Mouse (Mus musculus): ENCODE results near the gene Slc37a1. TPM values are rescaled to one million over a fixed set of nuclear protein-coding genes. Genes with fewer than 3 reads are reported as not detected.

Slc37a1 gene
- polyA plus RNA-seq, 1 experiment from 2014 or later, result 4.3 TPM

GRCm38 (mm10) chr17:31259825-31260224 lies 26.8 kb upstream of the Slc37a1 start:
- Histone ChIP-seq H3K9me3 (ENCODE audit: low read length) (no peaks in the 10 kb centered on the region), H3K27ac (ENCODE audit: low read depth) (no peak overlapping the region), H3K4me3 (ENCODE audit: low read depth, low read length) (no peak overlapping the region), H3K36me3 (replicated peaks; ENCODE audit: insufficient read depth, low read length) (no peaks in the 10 kb centered on the region), H3K4me2 (ENCODE audit: low read depth, low read length) (no peak overlapping the region), H3K4me1 (ENCODE audit: insufficient read depth) (peaks cover 11% of the 10 kb centered on the region; the same call in 1 of the 2 replicates), H3K9ac (replicated peaks) (no peak overlapping the region), H3K27me3 (ENCODE audit: insufficient read depth, low read length) (no peaks in the 10 kb centered on the region)
- TF ChIP-seq CTCF (IDR thresholded peaks at IDR 0.05; ENCODE audit: low read depth) (peak; percentile 48), EP300 (IDR thresholded peaks at IDR 0.05; ENCODE audit: low read depth) (no peak)
- 60% methylated on average over 4 of the region's 4 CpGs for WGBS (ENCODE audit: insufficient replicate concordance)
- DNase-seq, result no peak
- ATAC-seq, result no peak

GRCm38 (mm10) chr17:31260430-31260829 lies 26.2 kb upstream of the Slc37a1 start:
- H3K9me3 ChIP-seq (ENCODE audit: low read length), result no peaks in the 10 kb centered on the region
- H3K4me3 ChIP-seq (ENCODE audit: low read depth, low read length), result no peak overlapping the region
- no peak overlapping the region for H3K27ac ChIP-seq (ENCODE audit: low read depth)
- no peaks in the 10 kb centered on the region for H3K27me3 ChIP-seq (ENCODE audit: insufficient read depth, low read length)
- H3K36me3 ChIP-seq (replicated peaks; ENCODE audit: insufficient read depth, low read length), result no peaks in the 10 kb centered on the region
- ATAC-seq (no peak), DNase-seq (peak; percentile 43)
- TF ChIP-seq EP300 (IDR thresholded peaks at IDR 0.05; ENCODE audit: low read depth) (no peak), CTCF (IDR thresholded peaks at IDR 0.05; ENCODE audit: low read depth) (no peak)
- 69% methylated on average over 7 of the region's 7 CpGs for WGBS (ENCODE audit: insufficient replicate concordance)
- H3K9ac ChIP-seq (replicated peaks), result no peak overlapping the region
- no peak overlapping the region for H3K4me2 ChIP-seq (ENCODE audit: low read depth, low read length)
- H3K4me1 ChIP-seq (ENCODE audit: insufficient read depth), result peaks cover 11% of the 10 kb centered on the region; the same call in 1 of the 2 replicates

DNA sequence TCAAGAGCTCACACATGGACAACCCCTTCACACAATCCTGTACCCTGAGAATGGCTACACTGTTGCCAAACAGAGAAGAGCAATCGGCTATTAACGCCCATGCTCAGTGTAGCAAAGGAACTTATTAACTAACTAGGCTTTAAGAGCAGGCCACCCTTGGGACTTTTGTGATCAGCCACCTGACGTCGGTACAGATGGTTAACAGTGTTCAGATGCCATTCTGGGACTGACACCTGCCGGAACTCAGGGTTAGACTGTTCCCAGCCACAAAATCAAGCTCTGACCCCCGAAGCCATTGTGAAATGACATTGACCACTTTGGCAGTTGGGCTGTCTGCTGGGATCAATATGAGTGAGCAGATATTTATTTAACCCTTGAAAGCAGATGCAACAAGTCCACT lies 25.2 kb upstream of the Slc37a1 start:
- Histone ChIP-seq H3K4me1 (ENCODE audit: insufficient read depth) (peaks cover 17% of the 10 kb centered on the region), H3K4me3 (ENCODE audit: low read depth, low read length) (no peak overlapping the region), H3K27me3 (ENCODE audit: insufficient read depth, low read length) (no peaks in the 10 kb centered on the region), H3K27ac (ENCODE audit: low read depth) (peak overlapping the region; percentile 60), H3K4me2 (ENCODE audit: low read depth, low read length) (no peak overlapping the region), H3K9me3 (ENCODE audit: low read length) (no peaks in the 10 kb centered on the region), H3K9ac (replicated peaks) (no peak overlapping the region), H3K36me3 (replicated peaks; ENCODE audit: insufficient read depth, low read length) (no peaks in the 10 kb centered on the region)
- peak; percentile 46; the same call in 1 of the 2 replicates for TF ChIP-seq EP300 (IDR thresholded peaks at IDR 0.05; ENCODE audit: low read depth)
- no peak for TF ChIP-seq CTCF (IDR thresholded peaks at IDR 0.05; ENCODE audit: low read depth)
- peak; percentile 60 for DNase-seq
- WGBS (ENCODE audit: insufficient replicate concordance), result 49% methylated on average over 6 of the region's 6 CpGs
- ATAC-seq, result peak; percentile 87

DNA sequence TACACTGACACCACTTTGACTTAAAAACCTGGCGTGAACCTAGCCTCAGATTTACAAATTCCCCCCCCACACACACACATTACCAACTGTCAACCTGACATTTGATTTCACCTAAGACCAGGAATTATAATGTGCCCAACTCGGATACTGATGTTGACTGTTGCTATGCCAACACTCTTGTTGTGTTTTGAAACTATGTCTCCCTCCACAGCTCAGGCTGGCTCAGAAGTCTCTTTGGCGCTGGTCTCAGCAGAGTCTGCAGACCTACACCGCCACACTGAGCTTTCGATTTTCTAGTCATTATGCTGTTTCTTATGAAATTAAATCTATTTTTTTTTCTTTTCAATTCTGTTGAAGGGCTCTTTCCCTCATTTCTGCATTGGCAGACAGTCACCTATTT lies 23.9 kb upstream of the Slc37a1 start:
- Histone ChIP-seq H3K27ac (ENCODE audit: low read depth) (no peak overlapping the region), H3K9ac (replicated peaks) (no peak overlapping the region), H3K9me3 (ENCODE audit: low read length) (no peaks in the 10 kb centered on the region), H3K27me3 (ENCODE audit: insufficient read depth, low read length) (no peaks in the 10 kb centered on the region), H3K36me3 (replicated peaks; ENCODE audit: insufficient read depth, low read length) (no peaks in the 10 kb centered on the region), H3K4me1 (ENCODE audit: insufficient read depth) (peaks cover 20% of the 10 kb centered on the region), H3K4me3 (ENCODE audit: low read depth, low read length) (no peak overlapping the region), H3K4me2 (ENCODE audit: low read depth, low read length) (no peak overlapping the region)
- 60% methylated on average over 5 of the region's 5 CpGs for WGBS (ENCODE audit: insufficient replicate concordance)
- no peak for ATAC-seq
- no peak for DNase-seq
- TF ChIP-seq CTCF (IDR thresholded peaks at IDR 0.05; ENCODE audit: low read depth) (no peak), EP300 (IDR thresholded peaks at IDR 0.05; ENCODE audit: low read depth) (no peak)

DNA sequence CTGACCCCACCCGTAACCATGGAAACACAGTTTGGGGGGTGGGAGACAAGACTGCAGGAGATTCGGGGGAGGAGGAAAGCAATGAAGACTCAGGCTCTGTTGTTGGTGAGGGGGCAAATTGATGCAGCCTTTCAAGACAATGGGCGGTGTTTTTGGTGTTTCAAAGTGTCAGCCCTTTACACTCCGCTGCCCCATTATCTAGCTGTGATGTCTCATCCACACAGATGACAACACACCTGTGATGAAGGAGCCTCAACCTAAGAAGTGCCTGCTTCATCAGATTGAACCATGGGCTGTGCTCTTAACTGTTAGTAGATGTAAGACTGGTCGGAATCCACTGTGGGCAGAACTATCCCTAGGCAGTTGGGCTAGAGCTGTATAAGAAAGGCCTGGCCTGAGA lies 22.8 kb upstream of the Slc37a1 start:
- TF ChIP-seq EP300 (IDR thresholded peaks at IDR 0.05; ENCODE audit: low read depth) (no peak), CTCF (IDR thresholded peaks at IDR 0.05; ENCODE audit: low read depth) (no peak)
- Histone ChIP-seq H3K9me3 (ENCODE audit: low read length) (no peaks in the 10 kb centered on the region), H3K27me3 (ENCODE audit: insufficient read depth, low read length) (no peaks in the 10 kb centered on the region), H3K4me3 (ENCODE audit: low read depth, low read length) (no peak overlapping the region), H3K4me1 (ENCODE audit: insufficient read depth) (peaks cover 20% of the 10 kb centered on the region), H3K27ac (ENCODE audit: low read depth) (no peak overlapping the region), H3K36me3 (replicated peaks; ENCODE audit: insufficient read depth, low read length) (no peaks in the 10 kb centered on the region), H3K4me2 (ENCODE audit: low read depth, low read length) (no peak overlapping the region), H3K9ac (replicated peaks) (no peak overlapping the region)
- ATAC-seq (no peak), DNase-seq (no peak)
- WGBS (ENCODE audit: insufficient replicate concordance), result 79% methylated on average over 5 of the region's 5 CpGs

DNA sequence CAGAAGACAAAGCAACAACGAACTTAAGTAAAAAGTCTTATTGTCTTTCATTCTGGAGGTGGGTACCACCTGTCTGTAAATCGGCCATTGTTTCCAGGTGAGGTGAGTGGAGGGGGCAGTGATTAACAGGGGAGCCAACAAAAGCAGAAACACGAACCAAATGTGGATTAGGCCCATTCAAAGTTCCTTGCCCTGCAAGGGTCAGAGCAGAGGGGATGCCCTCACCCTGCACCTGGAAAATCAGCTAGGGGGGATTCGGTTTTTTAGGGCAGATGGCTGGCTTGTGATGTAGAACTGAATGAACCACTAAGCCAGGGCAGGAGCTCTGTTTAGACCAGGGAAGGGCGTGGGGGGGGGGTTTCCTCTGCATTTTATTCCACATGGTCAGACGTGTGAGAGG lies 22.2 kb upstream of the Slc37a1 start:
- WGBS (ENCODE audit: insufficient replicate concordance), result 59% methylated on average over 6 of the region's 6 CpGs
- no peak overlapping the region for H3K9ac ChIP-seq (replicated peaks)
- no peaks in the 10 kb centered on the region for H3K9me3 ChIP-seq (ENCODE audit: low read length)
- H3K27me3 ChIP-seq (ENCODE audit: insufficient read depth, low read length), result no peaks in the 10 kb centered on the region
- DNase-seq (no peak), ATAC-seq (no peak)
- no peaks in the 10 kb centered on the region for H3K36me3 ChIP-seq (replicated peaks; ENCODE audit: insufficient read depth, low read length)
- no peak for TF ChIP-seq EP300 (IDR thresholded peaks at IDR 0.05; ENCODE audit: low read depth)
- TF ChIP-seq CTCF (IDR thresholded peaks at IDR 0.05; ENCODE audit: low read depth), result no peak
- no peak overlapping the region for H3K4me3 ChIP-seq (ENCODE audit: low read depth, low read length)
- H3K4me2 ChIP-seq (ENCODE audit: low read depth, low read length), result no peak overlapping the region
- H3K27ac ChIP-seq (ENCODE audit: low read depth), result no peak overlapping the region; the same call in 1 of the 2 replicates
- H3K4me1 ChIP-seq (ENCODE audit: insufficient read depth), result peaks cover 20% of the 10 kb centered on the region

- DNase-seq, result no peak
- ATAC-seq, result no peak
- H3K4me3 ChIP-seq (ENCODE audit: low read depth, low read length), result no peak overlapping the region
- peaks cover 20% of the 10 kb centered on the region for H3K4me1 ChIP-seq (ENCODE audit: insufficient read depth)
- H3K27ac ChIP-seq (ENCODE audit: low read depth), result peak overlapping the region; percentile 75; the same call in 1 of the 2 replicates
- H3K36me3 ChIP-seq (replicated peaks; ENCODE audit: insufficient read depth, low read length), result no peaks in the 10 kb centered on the region
- no peak for TF ChIP-seq EP300 (IDR thresholded peaks at IDR 0.05; ENCODE audit: low read depth)
- TF ChIP-seq CTCF (IDR thresholded peaks at IDR 0.05; ENCODE audit: low read depth), result peak; percentile 26
- no peak overlapping the region for H3K9ac ChIP-seq (replicated peaks)
- H3K4me2 ChIP-seq (ENCODE audit: low read depth, low read length), result 0 out of 2 replicates have a peak overlapping the region, but pooled peaks have one; percentile 13
- 18% methylated on average over 3 of the region's 3 CpGs for WGBS (ENCODE audit: insufficient replicate concordance)
- no peaks in the 10 kb centered on the region for H3K27me3 ChIP-seq (ENCODE audit: insufficient read depth, low read length)
- H3K9me3 ChIP-seq (ENCODE audit: low read length), result no peaks in the 10 kb centered on the region
Observed at GRCm38 (mm10) chr17:31265171-31265572, 21.4 kb upstream of the Slc37a1 start.

All from liver, postnatal 0 days (tissue).